Mouse (Mus musculus): ENCODE measurements around the gene Hpn.

- peak; percentile 77; the same call in 1 of the 2 replicates for TF ChIP-seq CTCF (IDR thresholded peaks at IDR 0.05; ENCODE audit: borderline replicate concordance, control insufficient read depth, extremely low read depth, insufficient read depth, low read length, poor library complexity)
- TF ChIP-seq POLR2A (IDR thresholded peaks at IDR 0.05; ENCODE audit: control insufficient read depth, extremely low read depth, insufficient read depth, low read length, poor library complexity), result no peak
Measured at GRCm38 (mm10) chr7:31130841-31131240, 15.8 kb upstream of the Hpn start.
